In the genomic region with DNA sequence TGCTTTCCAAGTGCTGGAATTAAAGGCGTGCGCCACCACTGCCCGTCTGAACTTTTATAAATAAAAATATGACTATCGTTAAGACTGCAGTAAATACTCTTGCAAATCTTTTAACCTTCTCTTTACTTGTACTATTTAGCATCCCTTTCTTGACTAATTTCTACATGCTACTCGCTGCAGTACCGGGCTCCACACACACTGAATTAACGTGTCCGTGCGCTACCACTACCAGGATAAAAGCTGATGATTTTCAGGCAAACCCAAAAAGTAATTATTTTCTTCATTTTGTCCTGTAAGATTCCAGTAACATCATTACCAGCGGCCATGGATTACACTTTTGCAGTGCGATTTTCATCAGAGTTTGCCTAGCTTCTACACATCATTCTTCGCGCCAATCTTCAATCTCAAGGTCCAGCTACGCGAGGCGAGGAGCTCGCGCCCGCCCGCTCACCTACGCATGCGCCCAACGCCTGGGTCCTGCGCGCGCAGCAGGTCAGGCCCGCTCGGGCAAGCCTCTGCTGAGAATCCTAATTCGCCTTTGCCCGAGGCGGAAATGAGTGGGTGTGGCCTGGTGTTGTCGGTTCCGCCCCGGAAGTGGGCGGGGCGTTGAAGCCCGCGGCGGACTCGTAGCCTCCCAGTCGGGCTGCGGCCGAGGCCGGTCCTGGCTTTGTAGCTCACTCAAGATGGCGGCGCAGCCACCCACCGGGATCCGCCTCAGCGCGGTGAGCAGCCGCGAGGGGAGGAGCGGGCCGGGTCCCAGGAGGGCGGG, we compare ENCODE assay signal across 8 mouse cellular contexts. TPM values are rescaled to one million over a fixed set of nuclear protein-coding genes. Genes with fewer than 3 reads are reported as not detected.
A peak's percentile ranks its signal among the peaks of the same experiment; 100 is the strongest.
DNase-seq lines count a peak whose midpoint lies in the region; ATAC-seq and TF ChIP-seq lines count a peak whose summit lies in the region.

TSS of gene Morc3 (plus strand) at position 495 of the 769 bp plus-strand sequence.

- peaks cover 32% of the 10 kb centered on the region for H3K36me3 ChIP-seq in G1E (replicated peaks)
- no peaks in the 10 kb centered on the region for H3K36me3 ChIP-seq in forebrain, embryonic 16.5 days (ENCODE audit: control insufficient read depth, insufficient read depth)
- 0 out of 2 replicates have a peak, but pooled peaks cover 3% of the 10 kb centered on the region for H3K36me3 ChIP-seq in lung, embryonic 14.5 days (ENCODE audit: insufficient read depth)
- no peaks in the 10 kb centered on the region for H3K36me3 ChIP-seq in thymus, adult 2 months (ENCODE audit: control insufficient read depth, insufficient read depth, low read length)

- peak; percentile 94 for ATAC-seq in G1E (ENCODE audit: extremely low read depth, insufficient number of reproducible peaks, low FRiP score, poor library complexity, severe bottlenecking)
- peak; percentile 98 for ATAC-seq in forebrain, embryonic 16.5 days
- peak; percentile 97 for ATAC-seq in lung, embryonic 14.5 days (ENCODE audit: insufficient read depth)

- H3K4me1 ChIP-seq in G1E (ENCODE audit: insufficient read depth, low read depth, low read length) = peaks cover 32% of the 10 kb centered on the region
- peaks cover 18% of the 10 kb centered on the region for H3K4me1 ChIP-seq in forebrain, embryonic 16.5 days (replicated peaks; ENCODE audit: control insufficient read depth, insufficient read depth, low read length)
- 0 out of 2 replicates have a peak, but pooled peaks cover 4% of the 10 kb centered on the region for H3K4me1 ChIP-seq in lung, embryonic 14.5 days (ENCODE audit: insufficient read depth)
- no peaks in the 10 kb centered on the region for H3K4me1 ChIP-seq in olfactory bulb, adult 2 months (ENCODE audit: control insufficient read depth, insufficient read depth, low read length)
- peaks cover 4% of the 10 kb centered on the region; the same call in 1 of the 2 replicates for H3K4me1 ChIP-seq in thymus, adult 2 months (replicated peaks; ENCODE audit: control insufficient read depth, insufficient read depth, low read length)

- no peak for TF ChIP-seq CTCF in G1E (IDR thresholded peaks at IDR 0.05; ENCODE audit: low read depth, low read length)
- TF ChIP-seq CTCF in layer of hippocampus, adult 2 months (conservative IDR thresholded peaks at IDR 0.05) = peak; percentile 29; the same call in 1 of the 2 replicates
- TF ChIP-seq CTCF in lung, embryonic 14.5 days (IDR thresholded peaks at IDR 0.05; ENCODE audit: low read depth) = no peak
- TF ChIP-seq CTCF in olfactory bulb, adult 2 months (IDR thresholded peaks at IDR 0.05; ENCODE audit: insufficient read depth, low read depth, low read length) = no peak
- peak; percentile 65 for TF ChIP-seq CTCF in thymus, adult 2 months (IDR thresholded peaks at IDR 0.05; ENCODE audit: borderline replicate concordance, control insufficient read depth, extremely low read depth, insufficient read depth, low read length, poor library complexity)

- peak within 1 kb of the TSS; percentile 93 for H3K27ac ChIP-seq in forebrain, embryonic 16.5 days (ENCODE audit: low read length)
- peak within 1 kb of the TSS; percentile 98 for H3K27ac ChIP-seq in layer of hippocampus, adult 2 months
- H3K27ac ChIP-seq in lung, embryonic 14.5 days (ENCODE audit: low read depth) = peak within 1 kb of the TSS; percentile 95
- peak within 1 kb of the TSS; percentile 81 for H3K27ac ChIP-seq in olfactory bulb, adult 2 months (ENCODE audit: insufficient read depth, low read depth, low read length)
- peak within 1 kb of the TSS; percentile 26 for H3K27ac ChIP-seq in thymus, adult 2 months (ENCODE audit: control insufficient read depth, insufficient read depth, low read length)

- TF ChIP-seq POLR2A in olfactory bulb, adult 2 months (IDR thresholded peaks at IDR 0.05; ENCODE audit: insufficient read depth, low read depth, low read length) = peak; percentile 88
- TF ChIP-seq POLR2A in thymus, adult 2 months (IDR thresholded peaks at IDR 0.05; ENCODE audit: control insufficient read depth, extremely low read depth, insufficient read depth, low read length, poor library complexity) = peak; percentile 94

- intact Hi-C loops in heart, postnatal 36 days (cut with DNase I) = loop anchor here (2.0 to 5.0 kb wide), 2 partner anchors 15 to 120 kb away; partner anchors contain the start of gene Dop1b

- H3K9ac ChIP-seq in forebrain, embryonic 16.5 days (replicated peaks; ENCODE audit: low read depth, low read length) = peak within 1 kb of the TSS; percentile 99
- peak within 1 kb of the TSS; percentile 96 for H3K9ac ChIP-seq in lung, embryonic 14.5 days

- peak within 1 kb of the TSS; percentile 90 for H3K4me2 ChIP-seq in forebrain, embryonic 16.5 days (ENCODE audit: low read length)
- H3K4me2 ChIP-seq in lung, embryonic 14.5 days = peak within 1 kb of the TSS; percentile 80

- peak; percentile 83 for DNase-seq in G1E (ENCODE audit: low spot score)
- DNase-seq in cerebellum, adult 18-20 months = peak; percentile 99 to 100
- peak; percentile 100 for DNase-seq in heart, postnatal 36 days
- peak; percentile 99 for DNase-seq in layer of hippocampus, adult 2 months (ENCODE audit: low spot score in 2 of 2)
- peak; percentile 100 for DNase-seq in lung, embryonic 14.5 days
- DNase-seq in thymus, adult 2 months = peak; percentile 100

- peaks cover 5% of the 10 kb centered on the region; the same call in 1 of the 2 replicates for H3K9me3 ChIP-seq in G1E (replicated peaks)
- no peaks in the 10 kb centered on the region for H3K9me3 ChIP-seq in forebrain, embryonic 16.5 days (ENCODE audit: control insufficient read depth, low read length)
- H3K9me3 ChIP-seq in lung, embryonic 14.5 days (ENCODE audit: low read depth, low read length) = no peaks in the 10 kb centered on the region

- H3K27me3 ChIP-seq in G1E (ENCODE audit: insufficient read depth, low read length) = no peaks in the 10 kb centered on the region
- no peaks in the 10 kb centered on the region for H3K27me3 ChIP-seq in forebrain, embryonic 16.5 days (replicated peaks; ENCODE audit: control insufficient read depth, insufficient read depth, low read length)
- no peaks in the 10 kb centered on the region for H3K27me3 ChIP-seq in lung, embryonic 14.5 days (ENCODE audit: insufficient read depth, low read length)
- H3K27me3 ChIP-seq in thymus, adult 2 months (ENCODE audit: control insufficient read depth, insufficient read depth, low read length) = no peaks in the 10 kb centered on the region

- WGBS in forebrain, embryonic 16.5 days = 13% methylated on average over 54 of the region's 55 CpGs
- 11% methylated on average over 53 of the region's 55 CpGs for WGBS in lung, embryonic 14.5 days
- WGBS in olfactory bulb, adult 2 months = 8% methylated on average over 55 of the region's 55 CpGs
- WGBS in thymus, adult 2 months = 12% methylated on average over 55 of the region's 55 CpGs

- H3K4me3 ChIP-seq in G1E (ENCODE audit: low read depth, low read length) = peak within 1 kb of the TSS; percentile 97
- peak within 1 kb of the TSS; percentile 97 for H3K4me3 ChIP-seq in forebrain, embryonic 16.5 days (replicated peaks; ENCODE audit: low read length)
- peak within 1 kb of the TSS; percentile 88 for H3K4me3 ChIP-seq in layer of hippocampus, adult 2 months
- H3K4me3 ChIP-seq in lung, embryonic 14.5 days (ENCODE audit: low read depth, low read length) = peak within 1 kb of the TSS; percentile 97
- peak within 1 kb of the TSS; percentile 87 for H3K4me3 ChIP-seq in olfactory bulb, adult 2 months (ENCODE audit: insufficient read depth, low read depth, low read length)
- peak within 1 kb of the TSS; percentile 95 for H3K4me3 ChIP-seq in thymus, adult 2 months (ENCODE audit: control insufficient read depth, insufficient read depth, low read length)

RNA-seq across cellular contexts. Expression of gene Morc3, which starts in this region (rescaled TPM):
- total RNA-seq in G1E (2014; fragmentation: Nextera tagmentation) = 88.5 and 109 TPM in 2 replicates
- total RNA-seq in G1E (2017) = 73.5 and 76.3 TPM in 2 replicates
- 13.9 and 17.1 TPM in 2 replicates for polyA plus RNA-seq in G1E (2012)
- polyA plus RNA-seq in forebrain, embryonic 16.5 days (2015; fragmentation: Nextera tagmentation; extraction: Ambion mirVana) = 38.2 and 39.7 TPM in 2 replicates
- 10 to 100 TPM; 14.9 to 18.0 TPM for total RNA-seq in heart, postnatal 36 days (2021)
- total RNA-seq in layer of hippocampus, adult 2 months (2021) = 10 to 100 TPM; 32.6 to 34.7 TPM
- polyA plus RNA-seq in lung, embryonic 14.5 days (2014; fragmentation: Nextera tagmentation; extraction: Ambion mirVana) = 35.1 and 36.0 TPM in 2 replicates
- not detected in 2 replicates for polyA plus RNA-seq in olfactory bulb, adult 2 months (2012; ENCODE audit: insufficient read depth, insufficient read length, low replicate concordance, missing spikeins)
- 16.7 and 17.4 TPM in 2 replicates for polyA plus RNA-seq in thymus, adult 2 months (2012; rRNA removed)

Comparison
In these comparisons a context has a peak if more than half of its experiments do, and no peak if none do; other contexts are left out.
1. Peak in every context shown above with its lines: DNase-seq, ATAC-seq, H3K4me3 ChIP-seq and H3K27ac ChIP-seq.
2. CTCF ChIP-seq: peak in layer of hippocampus, adult 2 months (single experiment) and thymus, adult 2 months (single experiment); none in G1E (single experiment), lung, embryonic 14.5 days (single experiment) and olfactory bulb, adult 2 months (single experiment).
3. H3K27ac ChIP-seq: peak in every context shown above with its lines; median percentile 98 in layer of hippocampus, adult 2 months; 95 in lung, embryonic 14.5 days; 93 in forebrain, embryonic 16.5 days; 81 in olfactory bulb, adult 2 months; 26 in thymus, adult 2 months.